Mouse (Mus musculus) liver, embryonic 11.5 days (tissue): ENCODE measurements at regions not wholly inside any gene's neighbourhood (a gene's known extent, or its start where the extent isn't known, plus 50 kb on each side); places are given as distances from the start of the nearest gene placed in this dataset.

Experiments used
- ATAC-seq: fragments of 200-750 bp; cut with Nextera tagmentation; replicated peaks from 2 replicates; pipeline ENCODE4 v1.8.0; 2017; ENCODE audit warnings: moderate number of reproducible peaks, mild to moderate bottlenecking, moderate TSS enrichment, moderate library complexity; ENCODE audit not compliant: low FRiP score
- DNase-seq: peaks from one replicate; pipeline ENCODE4 v3.0.0-alpha.2; 2017; ENCODE audit warnings: low spot score
- H3K27ac ChIP-seq: fragments of 300-500 bp; sonication (generic); 2 replicates; pipeline ENCODE4 v1.5.1; 2014; ENCODE audit warnings: mild to moderate bottlenecking, low read depth, low read length, control low read depth
- H3K27me3 ChIP-seq: fragments of 300-500 bp; sonication (generic); replicated peaks from 2 replicates; pipeline ENCODE4 v1.6.1; 2014; ENCODE audit warnings: low read length, mixed read lengths; ENCODE audit not compliant: control insufficient read depth, insufficient read depth
- H3K36me3 ChIP-seq: fragments of 300-500 bp; sonication (generic); 2 replicates; pipeline ENCODE4 v1.6.1; 2014; ENCODE audit warnings: mild to moderate bottlenecking, low read length, moderate library complexity, mixed read lengths; ENCODE audit not compliant: control insufficient read depth, insufficient read depth
- H3K4me1 ChIP-seq: fragments of 300-500 bp; sonication (generic); replicated peaks from 2 replicates; pipeline ENCODE4 v1.6.1; 2014; ENCODE audit warnings: low read length, mixed read lengths; ENCODE audit not compliant: control insufficient read depth, insufficient read depth
- H3K4me2 ChIP-seq: fragments of 300-500 bp; sonication (generic); 2 replicates; pipeline ENCODE4 v1.6.1; 2014; ENCODE audit warnings: mild to moderate bottlenecking, control low read depth, moderate library complexity
- H3K4me3 ChIP-seq: fragments of 300-500 bp; sonication (generic); 2 replicates; pipeline ENCODE4 v1.5.1; 2014; ENCODE audit warnings: low read depth, low read length, control low read depth
- H3K9ac ChIP-seq: fragments of 300-500 bp; sonication (generic); 2 replicates; pipeline ENCODE4 v1.6.1; 2014; ENCODE audit warnings: low read depth, low read length, control low read depth
- H3K9me3 ChIP-seq: fragments of 300-500 bp; sonication (generic); 2 replicates; pipeline ENCODE4 v1.6.1; 2016; ENCODE audit warnings: low read length, inconsistent platforms, mixed read lengths; ENCODE audit not compliant: control insufficient read depth
- WGBS: fragments of 180-500 bp; shearing (Covaris S2); extraction: QIAGEN DNeasy Blood & Tissue Kit; methylation state at CpG from one replicate; pipeline ENCODE4 v1.1.7; 2014; 5-methylcytosine and 5-hydroxymethylcytosine counted together

- H3K36me3 ChIP-seq: no peaks in the 10 kb centered on the region
- ATAC-seq: no peak
- no peak overlapping the region for H3K9ac ChIP-seq
- H3K4me3 ChIP-seq: no peak overlapping the region
- no peak for DNase-seq
- no peaks in the 10 kb centered on the region for H3K27me3 ChIP-seq
- no peaks in the 10 kb centered on the region for H3K4me1 ChIP-seq
- no peak overlapping the region for H3K27ac ChIP-seq
- WGBS: 59% methylated on average over 8 of the region's 8 CpGs
- no peak overlapping the region for H3K4me2 ChIP-seq
- no peaks in the 10 kb centered on the region for H3K9me3 ChIP-seq
Observed at GRCm38 (mm10) chr8:88945656-88946055, 98.3 kb downstream of the Sall1 start.

GRCm38 (mm10) chr8:88944038-88944437 lies 99.9 kb downstream of the Sall1 start:
- ATAC-seq: no peak

GRCm38 (mm10) chr8:88939071-88939746 lies 104.8 kb downstream of the Sall1 start:
- no peaks in the 10 kb centered on the region for H3K4me1 ChIP-seq
- H3K9me3 ChIP-seq: no peaks in the 10 kb centered on the region
- no peak overlapping the region for H3K4me3 ChIP-seq
- H3K4me2 ChIP-seq: no peak overlapping the region
- no peaks in the 10 kb centered on the region for H3K27me3 ChIP-seq
- DNase-seq (no peak), ATAC-seq (no peak)
- H3K27ac ChIP-seq: no peak overlapping the region
- no peak overlapping the region for H3K9ac ChIP-seq
- H3K36me3 ChIP-seq: no peaks in the 10 kb centered on the region
- whole genome bisulfite sequencing: 59% methylated on average over 16 of the region's 16 CpGs

More at GRCm38 (mm10) chr8:88944038-88944437, 99.9 kb downstream of the Sall1 start:
- 43% methylated on average over 4 of the region's 4 CpGs for WGBS
- no peak for DNase-seq
- Histone ChIP-seq H3K4me2 (no peak overlapping the region), H3K9me3 (no peaks in the 10 kb centered on the region), H3K9ac (no peak overlapping the region), H3K27me3 (no peaks in the 10 kb centered on the region), H3K27ac (no peak overlapping the region), H3K36me3 (no peaks in the 10 kb centered on the region), H3K4me1 (no peaks in the 10 kb centered on the region), H3K4me3 (no peak overlapping the region)

GRCm38 (mm10) chr8:88934708-88935107 lies 109.3 kb downstream of the Sall1 start:
- Histone ChIP-seq H3K27ac (no peak overlapping the region), H3K27me3 (no peaks in the 10 kb centered on the region), H3K9ac (no peak overlapping the region), H3K9me3 (no peaks in the 10 kb centered on the region), H3K4me3 (no peak overlapping the region), H3K36me3 (no peaks in the 10 kb centered on the region), H3K4me1 (no peaks in the 10 kb centered on the region), H3K4me2 (no peak overlapping the region)
- no peak for DNase-seq
- WGBS: 85% methylated on average over 5 of the region's 5 CpGs
- no peak for ATAC-seq

GRCm38 (mm10) chr8:88931050-88931449 lies 112.9 kb downstream of the Sall1 start:
- no peaks in the 10 kb centered on the region for H3K9me3 ChIP-seq

GRCm38 (mm10) chr8:88930370-88930769 lies 113.6 kb downstream of the Sall1 start:
- WGBS: 16% methylated on average over 2 of the region's 2 CpGs
- ATAC-seq: no peak

More at GRCm38 (mm10) chr8:88931050-88931449, 112.9 kb downstream of the Sall1 start:
- ATAC-seq: peak; percentile 56; the same call in 1 of the 2 replicates
- Histone ChIP-seq H3K36me3 (no peaks in the 10 kb centered on the region), H3K27me3 (no peaks in the 10 kb centered on the region), H3K9ac (no peak overlapping the region), H3K27ac (no peak overlapping the region), H3K4me1 (no peaks in the 10 kb centered on the region), H3K4me2 (no peak overlapping the region), H3K4me3 (no peak overlapping the region)
- no peak for DNase-seq
- 56% methylated on average over 5 of the region's 5 CpGs for WGBS

GRCm38 (mm10) chr8:88928675-88929377 lies 115.1 kb downstream of the Sall1 start:
- Histone ChIP-seq H3K9ac (no peak overlapping the region), H3K36me3 (no peaks in the 10 kb centered on the region), H3K4me3 (no peak overlapping the region), H3K9me3 (no peaks in the 10 kb centered on the region), H3K4me2 (no peak overlapping the region), H3K27ac (no peak overlapping the region), H3K27me3 (no peaks in the 10 kb centered on the region), H3K4me1 (no peaks in the 10 kb centered on the region)
- 54% methylated on average over 7 of the region's 7 CpGs for WGBS
- DNase-seq: no peak
- no peak for ATAC-seq

More at GRCm38 (mm10) chr8:88930370-88930769, 113.6 kb downstream of the Sall1 start:
- Histone ChIP-seq H3K9ac (no peak overlapping the region), H3K36me3 (no peaks in the 10 kb centered on the region), H3K4me3 (no peak overlapping the region), H3K27ac (no peak overlapping the region), H3K9me3 (no peaks in the 10 kb centered on the region), H3K4me2 (no peak overlapping the region), H3K4me1 (no peaks in the 10 kb centered on the region), H3K27me3 (no peaks in the 10 kb centered on the region)
- no peak for DNase-seq

GRCm38 (mm10) chr8:88922840-88923239 lies 121.1 kb downstream of the Sall1 start:
- Histone ChIP-seq H3K27ac (no peak overlapping the region), H3K27me3 (no peaks in the 10 kb centered on the region), H3K4me2 (no peak overlapping the region), H3K4me1 (no peaks in the 10 kb centered on the region; the same call in 1 of the 2 replicates), H3K9ac (no peak overlapping the region), H3K36me3 (no peaks in the 10 kb centered on the region), H3K9me3 (no peaks in the 10 kb centered on the region), H3K4me3 (no peak overlapping the region)
- ATAC-seq (no peak), DNase-seq (no peak)
- WGBS: 61% methylated on average over 7 of the region's 7 CpGs

GRCm38 (mm10) chr8:88921967-88922366 lies 122.0 kb downstream of the Sall1 start:
- ATAC-seq (no peak), DNase-seq (no peak)
- no peak overlapping the region for H3K4me2 ChIP-seq
- WGBS: 36% methylated on average over 4 of the region's 4 CpGs
- H3K27me3 ChIP-seq: no peaks in the 10 kb centered on the region
- no peaks in the 10 kb centered on the region for H3K9me3 ChIP-seq
- no peak overlapping the region for H3K4me3 ChIP-seq
- H3K27ac ChIP-seq: no peak overlapping the region
- H3K4me1 ChIP-seq: no peaks in the 10 kb centered on the region; the same call in 1 of the 2 replicates
- no peaks in the 10 kb centered on the region for H3K36me3 ChIP-seq
- no peak overlapping the region for H3K9ac ChIP-seq
